Mouse (Mus musculus) layer of hippocampus, postnatal 10 days (tissue): ENCODE results near the gene B3galnt2. TPM values are rescaled to one million over a fixed set of nuclear protein-coding genes. Genes with fewer than 3 reads are reported as not detected.
A peak's percentile ranks its signal among the peaks of the same experiment; 100 is the strongest.
"Not testable (repeated sequence)": the region's sequence is repeated elsewhere in the genome, so short reads cannot be mapped to it uniquely, and the experiment has no call there.

Experiments used
- DNase-seq, 2 experiments: peaks; one replicate each; pipeline ENCODE4 v3.0.0; 2021; ENCODE audit warnings: low spot score in 2 of 2
- long read RNA-seq: library from polyadenylated mRNA; stranded (forward); transcript quantifications from one replicate; pipeline ENCODE4 v2.0.0, GENCODE M21; 2023
- total RNA-seq, 2 experiments: library from RNA; stranded (reverse); gene quantifications; 2 replicates each; pipeline ENCODE4 v1.2.3; 2021

Gene B3galnt2
- total RNA-seq, result 10 to 100 TPM; 13.0 to 15.4 TPM
- long read RNA-seq, transcript B3galnt2-201 (12 exons, 3,892 nt), result major isoform, 5 of 10 reads
- long read RNA-seq, partial matches to known transcripts, result 1 of 10 reads
- long read RNA-seq, other reads (novel, unspliced or antisense), result 4 of 10 reads

DNA sequence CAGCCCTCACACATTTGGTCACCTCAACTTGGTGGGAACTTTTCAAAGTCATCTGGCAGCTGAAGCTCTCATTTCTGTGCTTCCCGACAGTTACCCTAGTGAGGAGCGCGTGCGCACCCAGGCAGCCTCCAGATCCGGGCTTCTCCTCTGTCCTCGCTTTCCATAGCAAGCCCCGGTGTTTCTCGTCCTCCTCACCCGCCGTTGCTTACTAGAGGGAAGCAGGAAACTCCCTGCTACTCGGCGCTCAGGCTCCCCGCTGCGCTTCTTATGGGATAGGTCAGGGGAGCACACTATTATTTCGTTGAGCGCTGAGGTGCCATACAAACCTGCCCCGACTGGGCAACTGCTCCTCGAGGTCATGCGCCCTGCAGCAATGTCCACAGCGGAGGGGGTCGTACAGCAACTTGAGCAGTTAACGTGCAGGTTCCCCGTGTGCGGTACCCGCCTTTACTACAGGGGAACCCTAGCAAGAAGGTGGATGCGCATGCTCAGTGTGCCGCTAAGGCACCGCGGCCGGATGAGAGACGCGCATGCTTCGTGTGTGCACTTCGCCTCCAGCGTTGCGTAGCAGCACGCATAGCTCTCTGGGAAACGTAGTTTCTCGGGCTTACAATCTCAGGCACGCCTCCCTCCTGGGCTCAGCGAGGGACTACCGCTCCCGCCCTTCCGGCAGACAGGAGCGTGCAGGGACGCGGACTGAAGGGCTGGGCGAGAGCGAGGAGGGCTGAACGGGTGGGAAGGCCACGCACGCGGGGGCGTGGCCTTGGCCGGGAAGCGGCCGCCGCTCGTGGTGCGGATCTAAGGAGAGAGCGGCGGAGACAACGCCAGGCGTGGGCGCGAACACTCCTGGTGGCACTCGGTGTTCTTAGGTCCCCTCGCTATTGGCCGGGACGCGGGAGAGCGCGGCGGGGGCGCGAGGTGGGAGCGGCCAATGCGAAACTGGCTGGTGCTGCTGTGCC lies at the start of gene B3galnt2:
Gene B3galnt2, plus strand, starts transcription at position 596 of the 959 bp plus-strand sequence.
- peak; percentile 92 to 93 for DNase-seq

DNA sequence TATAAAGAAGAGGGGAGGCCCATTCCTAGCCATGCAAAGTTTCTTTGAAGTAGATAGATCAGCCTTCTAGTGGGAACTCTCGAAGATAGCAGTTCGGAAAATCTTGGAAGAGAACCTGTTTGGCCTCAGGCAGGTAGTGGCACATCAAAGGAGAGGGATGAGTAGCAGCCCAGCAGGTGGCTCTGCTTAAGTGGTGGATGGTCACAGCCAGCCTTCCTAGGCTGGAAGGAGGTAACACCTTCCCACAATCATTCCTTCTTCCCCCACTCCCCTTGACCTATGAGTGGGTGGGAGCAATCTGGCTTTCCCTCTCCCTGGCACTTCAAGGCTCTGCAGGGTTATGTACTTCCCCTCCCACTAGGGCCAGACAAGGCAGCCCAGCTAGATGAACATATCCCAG lies 42.9 kb upstream of the B3galnt2 start:
- DNase-seq, result no peak

DNA sequence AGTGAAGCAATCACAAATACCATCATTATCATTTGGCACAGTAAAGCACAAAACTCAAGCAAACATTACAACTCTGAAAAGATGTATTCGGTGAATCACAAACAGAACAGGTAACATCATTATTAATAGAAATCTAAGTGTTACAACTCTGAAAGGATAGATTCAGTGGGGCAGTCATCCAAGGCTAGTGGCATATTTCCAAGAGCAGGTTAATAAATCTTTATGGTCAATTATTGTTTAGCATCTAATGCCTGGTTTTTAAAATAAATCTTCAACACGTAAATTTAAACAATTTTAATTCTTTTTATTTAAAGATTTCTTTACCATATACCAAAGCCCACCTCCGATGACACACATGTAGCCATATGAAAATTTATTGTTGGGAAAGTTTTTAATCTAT lies 34.9 kb upstream of the B3galnt2 start:
- DNase-seq, result no peak

DNA sequence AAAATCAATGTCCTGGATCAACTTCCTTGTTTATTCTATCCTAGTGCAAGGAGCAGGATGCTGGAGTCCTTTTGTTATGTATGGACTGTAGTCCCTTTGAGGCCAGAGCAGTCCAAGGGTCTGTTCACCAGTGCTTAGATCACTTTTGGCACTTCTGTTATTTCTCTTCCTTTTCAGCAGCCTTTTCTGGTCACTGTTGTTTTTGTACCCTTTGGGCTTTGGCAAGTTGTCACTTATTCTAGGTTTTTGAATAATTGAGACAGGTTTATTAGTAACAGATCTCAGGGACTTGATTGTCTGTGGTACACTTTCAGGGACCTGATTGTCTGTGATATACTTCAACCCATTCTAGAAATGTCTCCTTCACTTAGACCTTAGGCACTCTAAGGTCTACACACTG lies 31.7 kb upstream of the B3galnt2 start:
- no peak for DNase-seq

DNA sequence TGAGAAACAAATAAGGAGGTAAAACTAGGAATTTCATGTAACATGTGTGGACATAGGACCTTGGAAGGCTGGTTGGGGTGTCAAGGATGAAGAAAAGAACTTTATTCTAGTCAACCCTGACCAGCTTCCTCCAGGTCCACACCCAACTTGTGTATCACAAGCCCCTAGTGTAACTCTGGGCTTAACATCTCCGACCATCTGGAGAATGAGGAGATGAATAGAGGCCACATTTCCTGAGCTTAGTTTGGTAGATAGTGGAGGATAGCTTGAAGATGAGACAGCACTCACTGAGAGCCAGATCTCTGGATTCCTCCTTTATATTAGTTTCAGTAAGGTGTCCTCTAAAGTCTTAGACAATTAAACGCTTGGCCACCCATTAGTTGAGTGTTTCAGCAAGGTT lies 24.3 kb upstream of the B3galnt2 start:
- DNase-seq, result no peak

DNA sequence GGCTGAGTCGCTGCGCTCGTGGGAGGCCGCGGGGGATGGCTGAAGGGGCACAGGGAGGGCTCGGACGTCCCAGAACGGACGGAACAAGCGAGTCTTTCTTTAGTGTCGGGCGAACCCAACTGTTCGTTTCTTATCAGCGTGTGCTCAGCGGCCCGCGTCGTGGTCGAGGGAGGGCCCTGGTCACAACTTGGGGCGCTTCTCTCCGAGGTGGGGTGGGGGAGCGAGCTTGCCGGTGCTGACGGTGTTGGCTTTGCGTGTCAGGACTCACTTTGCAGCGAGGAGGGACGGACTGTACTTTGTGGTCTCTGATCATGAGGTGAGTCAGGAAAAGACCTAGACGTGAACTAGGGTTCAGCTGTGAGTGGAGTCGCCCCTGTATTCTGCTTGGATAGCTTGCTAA lies 662 bp downstream of the B3galnt2 start:
- DNase-seq, result peak in 1 of 2 experiments; percentile 32

DNA sequence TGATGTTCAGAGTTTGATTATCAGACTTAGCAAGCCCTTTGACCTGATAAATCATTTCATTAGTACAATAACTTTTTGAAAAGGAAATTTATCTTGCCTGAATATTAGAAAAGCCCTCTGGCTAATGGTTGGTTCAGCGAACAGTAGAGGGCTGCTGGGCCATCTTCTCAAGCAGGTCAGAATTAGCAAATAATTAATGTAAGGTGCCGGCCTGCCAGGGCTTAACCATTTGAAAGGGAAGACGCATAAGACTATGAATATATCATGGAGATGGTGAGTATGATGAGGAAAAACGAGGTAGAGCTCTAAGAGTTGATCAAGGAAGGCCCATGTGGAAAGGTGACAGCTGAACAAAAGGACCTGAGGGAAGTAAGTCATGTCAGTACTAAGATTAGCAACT lies 2.4 kb downstream of the B3galnt2 start:
- DNase-seq, result no peak

DNA sequence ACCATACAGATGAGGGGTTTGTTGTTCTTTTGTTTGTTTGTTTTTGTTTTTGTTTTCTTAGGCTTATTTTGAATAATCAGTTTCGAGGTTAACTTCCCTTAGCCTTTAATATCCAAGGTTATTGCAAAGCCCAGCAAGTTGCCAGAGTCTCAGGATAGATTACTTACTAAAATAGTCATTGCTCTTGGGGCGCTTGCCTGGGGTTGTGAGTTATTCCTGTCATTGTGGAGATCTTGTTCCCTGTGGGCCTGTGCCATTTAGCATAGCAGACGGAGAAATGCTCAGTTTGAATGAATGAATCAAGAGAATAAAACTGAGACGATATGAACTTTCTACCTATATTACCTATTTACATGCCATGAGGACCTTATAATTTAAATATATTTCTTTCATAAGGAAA lies 5.9 kb downstream of the B3galnt2 start:
- DNase-seq, result no peak

DNA sequence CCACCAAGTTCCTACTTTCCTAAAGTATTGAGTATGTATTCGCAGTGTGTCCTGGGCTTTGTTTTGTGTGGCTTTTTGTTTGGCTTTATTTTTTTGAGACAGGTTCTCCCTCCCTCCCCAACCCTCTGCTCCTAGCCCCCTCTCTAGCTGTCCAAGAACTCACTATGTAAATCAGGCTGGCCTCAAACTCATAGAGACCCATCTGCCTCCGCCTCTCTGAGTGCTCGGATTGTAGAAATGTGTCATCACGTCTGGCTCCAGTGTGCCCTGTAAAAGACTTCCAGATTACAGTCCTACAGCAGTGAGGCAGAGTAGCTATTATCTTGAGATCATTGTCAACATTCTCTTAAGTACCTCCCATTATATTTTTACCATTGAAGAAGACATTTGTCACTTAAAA lies 6.8 kb downstream of the B3galnt2 start:
- no peak for DNase-seq

DNA sequence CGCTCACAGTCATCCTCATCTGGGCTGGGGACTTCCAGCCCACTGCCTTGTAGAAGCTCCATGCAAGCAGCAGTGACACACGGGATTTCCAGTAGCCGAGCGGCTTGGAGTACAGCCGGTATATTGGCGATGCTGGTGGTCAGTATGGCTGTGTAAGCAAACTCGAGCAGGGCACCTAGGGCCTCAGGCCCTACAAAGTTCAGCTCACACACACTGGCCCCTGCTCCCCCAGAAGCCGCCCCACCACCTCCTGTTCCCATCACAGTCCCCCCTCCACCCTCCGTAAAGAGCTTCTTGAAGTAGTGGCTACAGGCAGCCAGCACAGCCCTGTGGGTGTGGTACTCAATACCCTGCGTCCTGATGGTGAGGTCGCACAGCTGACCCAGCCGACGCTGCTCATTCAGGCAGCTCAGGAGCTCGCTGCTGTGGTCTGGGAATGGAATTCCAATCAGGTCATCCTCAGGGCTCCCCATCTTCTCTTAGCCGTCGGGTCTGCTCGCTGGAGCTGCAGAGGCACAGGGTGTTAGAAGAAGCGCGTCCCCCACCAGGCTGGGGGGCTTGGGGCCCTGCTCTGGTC lies 11.2 kb downstream of the B3galnt2 start:
- DNase-seq, result no peak

DNA sequence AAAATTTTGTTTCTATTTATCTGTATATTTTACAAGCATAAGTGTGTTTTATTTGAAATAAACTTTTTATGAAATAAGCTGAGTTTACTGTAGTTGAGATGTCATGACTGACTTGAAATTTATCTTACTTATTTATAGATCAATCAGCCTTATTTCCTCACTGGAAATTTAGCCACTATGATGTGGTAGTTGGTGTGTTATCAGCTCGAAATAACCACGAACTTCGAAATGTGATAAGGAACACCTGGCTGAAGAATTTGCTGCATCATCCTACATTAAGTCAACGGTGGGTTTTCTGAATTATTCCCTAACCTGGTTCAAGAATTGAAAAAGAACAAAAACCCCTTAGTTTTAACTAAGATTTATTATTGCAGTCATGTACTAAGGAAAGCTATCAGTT lies 11.9 kb downstream of the B3galnt2 start:
- no peak for DNase-seq

DNA sequence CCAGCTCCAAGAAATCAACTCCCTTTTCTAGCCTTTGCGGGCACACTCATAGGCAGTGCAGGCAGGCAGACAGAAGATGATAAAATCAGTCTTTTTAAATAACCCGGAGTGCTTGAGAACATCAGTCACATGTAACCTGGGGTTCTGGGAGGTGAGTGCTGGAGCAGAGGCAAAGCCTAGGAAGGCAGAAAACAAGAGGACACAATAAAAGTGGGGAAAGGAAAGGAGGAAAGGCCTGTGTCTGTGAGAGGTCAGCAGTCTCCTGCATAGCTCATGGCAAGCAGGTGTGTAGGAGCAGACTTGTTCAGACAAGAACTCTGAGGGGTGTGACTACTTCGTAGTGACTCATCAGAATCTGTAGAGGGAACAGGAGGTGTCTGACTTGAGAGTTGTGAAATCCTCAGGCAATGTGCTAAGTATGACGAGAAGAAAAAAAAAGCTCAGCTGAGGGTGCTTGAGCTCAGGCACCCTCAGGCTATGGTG lies 14.4 kb downstream of the B3galnt2 start:
- no peak for DNase-seq

DNA sequence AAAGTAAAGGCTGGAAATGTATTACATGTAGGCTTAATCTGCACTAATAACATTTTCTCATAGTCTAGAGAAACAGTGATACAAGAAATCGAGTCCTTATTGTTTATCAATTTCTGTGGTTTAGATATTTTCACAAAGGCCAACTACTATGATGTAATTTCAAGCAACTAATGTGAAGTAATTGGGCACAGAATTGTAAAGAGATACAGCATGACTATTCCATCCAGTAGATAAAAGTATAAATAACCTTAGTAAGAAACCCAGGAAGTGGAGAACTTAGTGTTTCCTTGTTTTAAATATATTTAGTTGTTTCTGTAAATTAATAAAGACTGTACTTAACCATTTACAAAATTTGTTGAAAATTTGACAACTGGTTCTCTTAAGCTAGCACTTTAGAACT lies 15.5 kb downstream of the B3galnt2 start:
- no peak for DNase-seq

DNA sequence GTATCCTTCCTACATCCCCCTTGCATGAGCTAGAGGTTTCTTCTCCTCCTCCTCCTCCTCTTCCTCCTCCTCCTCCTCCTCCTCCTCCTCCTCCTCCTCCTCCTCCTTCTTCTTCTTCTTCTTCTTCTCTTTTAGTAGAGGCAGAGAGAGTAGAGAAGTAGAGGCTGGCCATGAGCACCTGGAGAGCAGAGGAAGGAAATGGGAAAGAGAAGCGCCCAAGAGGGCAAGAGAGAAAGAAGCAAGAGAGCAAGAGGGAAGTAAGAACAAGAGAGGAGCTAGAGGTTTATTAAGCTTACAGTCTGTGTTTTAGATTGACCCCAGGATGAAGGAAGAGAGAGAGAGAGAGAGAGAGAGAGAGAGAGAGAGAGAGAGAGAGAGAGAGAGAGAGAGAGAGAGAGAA lies 27.6 kb downstream of the B3galnt2 start:
- DNase-seq, result not testable (repeated sequence)

DNA sequence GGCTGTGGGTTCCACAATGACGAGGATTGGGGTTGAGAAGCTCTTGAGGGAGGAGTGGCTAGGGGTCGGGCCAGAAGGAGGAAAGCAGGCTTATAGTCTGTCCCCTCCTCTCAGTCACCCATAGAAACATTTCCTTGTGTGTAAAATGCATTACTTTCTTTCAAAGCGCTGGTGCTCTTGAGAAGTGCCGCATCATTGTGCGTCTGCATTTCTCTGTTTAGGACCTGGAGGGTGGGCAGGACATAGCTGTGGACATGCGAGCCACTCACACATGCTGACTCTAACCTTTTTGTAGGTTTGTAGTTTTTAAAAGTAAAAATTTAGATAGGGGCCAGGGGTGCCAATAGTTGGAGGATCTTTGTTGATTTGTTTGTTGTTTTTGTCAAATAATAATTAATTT lies 29.3 kb downstream of the B3galnt2 start:
- DNase-seq, result no peak

DNA sequence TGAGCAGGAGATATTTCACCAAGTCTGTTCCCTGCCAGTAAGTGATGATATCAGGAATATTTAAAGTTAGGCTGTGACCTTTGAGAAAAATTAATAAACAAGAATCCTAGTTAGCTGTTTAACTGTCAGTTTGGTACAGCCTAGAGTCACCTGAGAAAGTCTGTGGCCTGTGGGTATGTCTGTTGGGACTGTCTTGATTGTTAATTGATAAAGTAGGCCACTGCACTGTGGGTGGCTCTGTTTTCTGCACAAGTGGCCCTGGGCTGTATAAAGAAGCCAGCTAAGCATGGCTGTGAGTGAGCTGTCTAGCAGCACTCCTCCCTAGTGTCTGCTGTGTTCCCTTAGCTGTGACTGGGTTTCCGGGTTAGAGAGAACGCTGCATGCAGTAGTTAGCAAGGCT lies 34.9 kb downstream of the B3galnt2 start:
- no peak for DNase-seq

DNA sequence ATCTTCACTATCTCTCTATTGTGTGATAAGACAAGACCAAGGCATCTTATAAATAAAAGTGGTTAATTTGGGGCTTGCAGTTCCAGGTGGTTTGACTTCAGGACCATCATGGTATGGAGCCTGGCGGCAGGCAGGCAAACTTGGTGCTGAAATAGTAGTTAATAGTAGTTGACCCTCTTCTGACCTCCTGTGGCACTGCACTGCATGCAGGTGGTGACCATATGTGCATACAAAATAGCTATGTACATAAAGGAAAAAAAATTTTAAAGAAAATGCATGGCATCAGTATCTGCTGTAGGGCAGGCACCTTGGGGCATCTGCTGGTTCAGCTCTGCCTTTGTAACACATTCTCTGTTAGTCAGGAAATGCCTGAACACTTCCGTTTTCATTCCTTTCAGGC lies 36.1 kb downstream of the B3galnt2 start:
- no peak for DNase-seq

DNA sequence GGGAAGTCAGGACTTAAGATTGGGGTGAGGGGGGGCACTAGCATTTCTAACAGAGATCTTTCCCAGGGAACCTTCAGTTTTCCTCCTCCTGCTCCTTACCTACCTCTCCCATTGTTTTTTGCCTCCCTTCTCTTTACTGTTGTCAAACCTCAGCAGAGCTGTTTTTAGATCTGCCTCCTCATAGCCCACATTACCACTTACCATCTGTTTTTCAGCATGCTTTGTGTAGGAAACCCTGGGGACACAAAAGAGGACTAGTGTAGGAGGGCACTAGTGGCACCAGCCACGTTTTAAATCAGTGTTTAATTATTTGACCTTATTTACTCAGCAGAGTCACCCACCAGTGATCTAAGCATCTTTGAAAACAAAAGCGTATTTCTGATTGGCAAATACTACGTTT lies 38.8 kb downstream of the B3galnt2 start:
- DNase-seq, result no peak

DNA sequence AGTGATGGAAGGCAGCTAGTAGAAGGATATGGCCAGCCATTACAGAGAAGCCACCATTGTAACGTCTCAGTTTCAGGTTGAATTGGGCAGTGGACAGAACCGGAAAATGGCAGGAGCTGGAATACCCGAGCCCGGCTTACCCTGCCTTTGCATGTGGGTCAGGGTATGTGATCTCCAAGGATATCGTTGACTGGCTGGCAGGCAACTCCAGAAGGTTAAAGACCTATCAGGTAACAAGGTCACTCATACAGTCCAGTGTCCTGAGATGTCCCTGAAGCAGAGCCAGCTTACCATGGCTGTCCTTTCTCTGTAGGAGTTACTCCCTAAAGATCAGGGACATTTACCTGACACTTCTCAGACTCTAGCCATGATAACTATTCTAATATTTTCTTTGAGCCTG lies 40.8 kb downstream of the B3galnt2 start:
- no peak for DNase-seq

DNA sequence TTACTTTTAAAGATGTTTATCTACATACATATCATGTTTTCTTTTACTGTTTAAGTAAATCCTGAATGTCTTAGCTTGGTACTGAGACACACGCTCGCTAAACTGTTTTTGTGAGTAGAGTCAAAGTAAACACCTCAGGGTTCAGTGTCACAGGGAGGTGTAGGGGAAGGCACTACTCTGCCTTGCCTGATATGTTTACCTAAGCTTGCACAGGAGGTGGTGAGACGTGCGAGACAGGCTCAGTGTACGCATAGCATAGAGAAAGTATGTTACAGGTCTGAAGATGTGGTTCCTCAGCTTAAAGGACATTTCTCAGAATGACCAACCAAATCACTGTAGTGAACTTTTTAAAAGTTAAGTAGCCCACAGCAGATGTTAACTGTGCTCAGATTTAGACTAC lies 43.2 kb downstream of the B3galnt2 start:
- no peak for DNase-seq

DNA sequence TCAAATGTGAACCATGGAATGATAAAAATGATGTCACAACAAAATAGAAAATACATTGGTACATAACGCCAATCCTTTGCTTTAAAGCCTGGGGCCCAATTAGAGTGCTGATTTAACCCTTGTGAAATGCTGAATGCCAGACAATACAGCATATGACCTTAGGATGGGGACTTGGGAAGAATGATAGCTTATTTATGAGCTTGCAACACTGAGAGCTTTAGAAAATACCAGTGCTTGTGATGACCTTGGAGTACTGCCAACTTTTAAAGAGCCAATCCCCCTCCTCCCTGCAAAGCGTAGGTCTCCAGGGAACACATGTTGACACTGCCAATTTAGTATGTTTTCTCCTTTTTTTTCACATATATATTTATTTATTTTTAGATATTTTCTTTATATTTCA lies 48.4 kb downstream of the B3galnt2 start:
- no peak for DNase-seq

DNA sequence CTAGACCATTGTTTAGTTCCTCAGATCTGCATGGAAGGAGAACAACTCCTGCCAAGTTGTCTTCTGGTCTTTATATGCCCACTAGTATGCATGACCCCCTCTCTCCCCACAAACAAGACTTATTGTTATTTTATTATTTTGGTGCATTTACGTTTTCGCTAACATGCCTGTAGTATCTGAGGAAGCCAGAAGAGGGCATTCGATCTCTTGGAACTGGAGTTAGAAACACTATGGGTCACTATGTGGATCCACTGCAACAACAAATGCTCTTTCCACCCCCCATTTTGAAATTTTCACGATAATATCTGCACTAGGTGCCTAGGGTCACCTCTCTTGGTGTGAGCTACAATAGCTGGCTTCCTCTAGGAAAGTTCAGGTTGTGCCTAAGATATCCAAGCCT lies 49.8 kb downstream of the B3galnt2 start:
- no peak for DNase-seq
